In the genomic region with DNA sequence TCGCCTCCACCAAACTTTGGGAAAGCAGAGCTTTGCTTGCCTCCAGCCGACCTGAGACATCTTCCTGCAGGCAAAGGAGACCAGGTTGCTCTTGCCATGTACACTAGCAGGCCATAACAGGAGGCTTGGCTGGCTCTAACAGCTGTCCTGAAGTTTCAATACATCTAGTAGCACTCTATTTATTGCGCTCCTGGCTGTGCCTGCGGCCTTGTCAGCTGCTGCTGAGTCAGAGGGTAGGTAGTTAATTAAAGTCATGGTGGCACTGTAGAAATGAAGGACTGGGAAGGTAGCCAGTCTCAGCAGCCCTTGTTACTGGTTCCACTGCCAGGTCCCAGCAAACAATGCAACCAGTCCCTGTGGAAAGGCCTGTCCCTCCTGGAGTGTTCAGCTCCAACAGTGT, we compare ENCODE assay signal across 18 mouse cellular contexts.
DNase-seq lines count a peak whose midpoint lies in the region; ATAC-seq and TF ChIP-seq lines count a peak whose summit lies in the region.
"Had no signal": no experiment of that assay in that cellular context is flagged by ENCODE, and none has a peak within 500 bp of the region (broad histone marks: within the 10 kb centered on the region; RNA-seq: fewer than 3 reads in every experiment).

No protein-coding gene starts in this region.

- H3K79me2 ChIP-seq in heart, adult 2 months (replicated peaks; ENCODE audit: control insufficient read depth, insufficient read depth, low read length), result no peaks in the 10 kb centered on the region

- TF ChIP-seq EP300 in heart, adult 2 months (IDR thresholded peaks at IDR 0.05; ENCODE audit: insufficient read depth, low read depth, low read length), result 0 out of 2 replicates have a peak, but pooled peaks have one; percentile 23
- no peak for TF ChIP-seq EP300 in lung, postnatal 0 days (IDR thresholded peaks at IDR 0.05)

- intact Hi-C loops in heart, adult 2 months (cut with DNase I), result loop anchor here (5.0 kb wide), 2 partner anchors 96 to 394 kb away; no protein-coding TSS in a partner anchor

- no peak overlapping the region for H3K4me3 ChIP-seq in heart, adult 2 months
- no peak overlapping the region for H3K4me3 ChIP-seq in heart, embryonic 12.5 days
- H3K4me3 ChIP-seq in lung, postnatal 0 days (ENCODE audit: low read depth, low read length), result no peak overlapping the region
- H3K4me3 ChIP-seq: forebrain, embryonic 10.5 days; limb, embryonic 15.5 days; midbrain, embryonic 12.5 days had no signal

- no peak for TF ChIP-seq CTCF in heart, adult 2 months (IDR thresholded peaks at IDR 0.05)
- no peak for TF ChIP-seq CTCF in lung, postnatal 0 days (IDR thresholded peaks at IDR 0.05)

- no peak for TF ChIP-seq POLR2A in heart, adult 2 months (IDR thresholded peaks at IDR 0.05; ENCODE audit: insufficient read depth, low read depth, low read length)

- DNase-seq in heart, adult 2 months, result peak; percentile 23 to 54
- peak; percentile 1 for DNase-seq in lung, postnatal 36 days
- DNase-seq in lung, postnatal 0 days (ENCODE audit: low spot score), result no peak
- DNase-seq in adrenal gland, postnatal 36 days, result peak; percentile 49 to 71
- DNase-seq in skeletal muscle tissue, adult 2 months (ENCODE audit: low read depth, low spot score), result peak; percentile 50
- DNase-seq in urinary bladder, postnatal 36 days (ENCODE audit: low spot score in 2 of 2), result no peak
- DNase-seq: cerebellum, adult 8-10 months; kidney, adult 18-20 months; lung, adult 18-20 months; retina, postnatal 1 day; spleen, adult 18-20 months; thymus, postnatal 25 days had no signal

- H3K4me1 ChIP-seq in heart, adult 2 months (ENCODE audit: control insufficient read depth, insufficient read depth, low read length), result no peaks in the 10 kb centered on the region; the same call in 1 of the 2 replicates
- no peaks in the 10 kb centered on the region for H3K4me1 ChIP-seq in heart, embryonic 12.5 days (replicated peaks)
- H3K4me1 ChIP-seq in lung, postnatal 0 days (ENCODE audit: insufficient read depth, low read depth, low read length), result no peaks in the 10 kb centered on the region
- H3K4me1 ChIP-seq: midbrain, embryonic 12.5 days had no signal

- no peaks in the 10 kb centered on the region for H3K36me3 ChIP-seq in heart, adult 2 months (ENCODE audit: control insufficient read depth, insufficient read depth, low read length)
- H3K36me3 ChIP-seq in heart, embryonic 12.5 days, result no peaks in the 10 kb centered on the region
- no peaks in the 10 kb centered on the region for H3K36me3 ChIP-seq in lung, postnatal 0 days (ENCODE audit: insufficient read depth, low read length)
- H3K36me3 ChIP-seq: forebrain, embryonic 10.5 days; limb, embryonic 15.5 days; midbrain, embryonic 12.5 days had no signal

- no peak overlapping the region for H3K9ac ChIP-seq in heart, adult 2 months (ENCODE audit: low read depth, low read length)
- H3K9ac ChIP-seq in heart, embryonic 12.5 days, result no peak overlapping the region
- no peak overlapping the region for H3K9ac ChIP-seq in lung, postnatal 0 days (replicated peaks; ENCODE audit: low read depth)
- H3K9ac ChIP-seq: limb, embryonic 15.5 days; midbrain, embryonic 12.5 days had no signal

- no peak overlapping the region for H3K4me2 ChIP-seq in heart, embryonic 12.5 days
- no peak overlapping the region for H3K4me2 ChIP-seq in lung, postnatal 0 days (replicated peaks; ENCODE audit: low read depth, low read length)
- H3K4me2 ChIP-seq: limb, embryonic 15.5 days; midbrain, embryonic 12.5 days had no signal

- no peaks in the 10 kb centered on the region for H3K27me3 ChIP-seq in heart, adult 2 months (ENCODE audit: control insufficient read depth, insufficient read depth, low read length)
- H3K27me3 ChIP-seq in heart, embryonic 12.5 days (replicated peaks), result no peaks in the 10 kb centered on the region
- H3K27me3 ChIP-seq in lung, postnatal 0 days (replicated peaks; ENCODE audit: insufficient read depth, low read length), result no peaks in the 10 kb centered on the region
- H3K27me3 ChIP-seq: limb, embryonic 15.5 days; midbrain, embryonic 12.5 days had no signal

- peak overlapping the region; percentile 36 for H3K27ac ChIP-seq in heart, adult 2 months
- no peak overlapping the region for H3K27ac ChIP-seq in heart, embryonic 12.5 days (ENCODE audit: poor library complexity, severe bottlenecking)
- no peak overlapping the region for H3K27ac ChIP-seq in lung, postnatal 0 days (ENCODE audit: low read length)
- H3K27ac ChIP-seq: forebrain, embryonic 10.5 days; limb, embryonic 15.5 days; macrophage; midbrain, embryonic 12.5 days had no signal

- ATAC-seq in heart, embryonic 12.5 days (ENCODE audit: insufficient number of reproducible peaks, low FRiP score), result no peak
- no peak for ATAC-seq in lung, postnatal 0 days
- ATAC-seq: CD4-positive, CD25-positive, alpha-beta regulatory T cell, adult 4 months had no signal

- H3K9me3 ChIP-seq in heart, embryonic 12.5 days (replicated peaks), result no peaks in the 10 kb centered on the region
- no peaks in the 10 kb centered on the region for H3K9me3 ChIP-seq in lung, postnatal 0 days (ENCODE audit: low read length)
- H3K9me3 ChIP-seq: forebrain, embryonic 10.5 days; limb, embryonic 15.5 days; midbrain, embryonic 12.5 days had no signal

- 66% methylated on average over 4 of the region's 4 CpGs for WGBS in heart, adult 2 months
- 81% methylated on average over 4 of the region's 4 CpGs for WGBS in heart, embryonic 12.5 days
- 72% methylated on average over 4 of the region's 4 CpGs for WGBS in lung, postnatal 0 days

Comparison
In these comparisons a context has a peak if more than half of its experiments do, and no peak if none do; other contexts are left out.
1. DNase-seq: peak in heart, adult 2 months (2 of 2), lung, postnatal 36 days (single experiment), adrenal gland, postnatal 36 days (2 of 2) and skeletal muscle tissue, adult 2 months (single experiment); none in lung, postnatal 0 days (single experiment) and urinary bladder, postnatal 36 days (0 of 2).